Mouse (Mus musculus): ENCODE measurements around the gene Gpatch2. TPM values are rescaled to one million over a fixed set of nuclear protein-coding genes. Genes with fewer than 3 reads are reported as not detected.

Gene Gpatch2
- polyA plus RNA-seq, 1 experiment from 2014 or later: 11.2 TPM

- 84% methylated on average over 9 of the region's 9 CpGs for WGBS
- no peak overlapping the region for H3K4me3 ChIP-seq (ENCODE audit: low read length)
These were observed 1.5 kb downstream of the Gpatch2 start for GRCm38 (mm10) chr1:187216620-187217410.

GRCm38 (mm10) chr1:187220756-187221155 lies 5.4 kb downstream of the Gpatch2 start:
- H3K9ac ChIP-seq (ENCODE audit: low read length): no peak overlapping the region
- WGBS: 73% methylated on average over 6 of the region's 6 CpGs
- H3K4me2 ChIP-seq (ENCODE audit: low read depth, low read length): no peak overlapping the region
- H3K27me3 ChIP-seq (ENCODE audit: control insufficient read depth, insufficient read depth, low read length): no peaks in the 10 kb centered on the region
- H3K9me3 ChIP-seq (replicated peaks; ENCODE audit: control insufficient read depth, low read length): no peaks in the 10 kb centered on the region
- peaks cover 5% of the 10 kb centered on the region; the same call in 1 of the 2 replicates for H3K36me3 ChIP-seq (ENCODE audit: control insufficient read depth, insufficient read depth)
- no peak overlapping the region for H3K4me3 ChIP-seq (ENCODE audit: low read length)
- H3K27ac ChIP-seq (ENCODE audit: low read length): no peak overlapping the region
- H3K4me1 ChIP-seq (ENCODE audit: control insufficient read depth, insufficient read depth, low read length): peaks cover 3% of the 10 kb centered on the region; the same call in 1 of the 2 replicates
- ATAC-seq (replicated peaks; ENCODE audit: extremely low read depth, insufficient read depth, low FRiP score): no peak

More at GRCm38 (mm10) chr1:187216620-187217410, 1.5 kb downstream of the Gpatch2 start:
- Histone ChIP-seq H3K9me3 (replicated peaks; ENCODE audit: control insufficient read depth, low read length) (no peaks in the 10 kb centered on the region), H3K4me2 (ENCODE audit: low read depth, low read length) (no peak overlapping the region), H3K27me3 (ENCODE audit: control insufficient read depth, insufficient read depth, low read length) (no peaks in the 10 kb centered on the region), H3K9ac (ENCODE audit: low read length) (no peak overlapping the region), H3K4me1 (ENCODE audit: control insufficient read depth, insufficient read depth, low read length) (peaks cover 3% of the 10 kb centered on the region; the same call in 1 of the 2 replicates), H3K36me3 (ENCODE audit: control insufficient read depth, insufficient read depth) (no peaks in the 10 kb centered on the region), H3K27ac (ENCODE audit: low read length) (no peak overlapping the region)
- no peak for ATAC-seq (replicated peaks; ENCODE audit: extremely low read depth, insufficient read depth, low FRiP score)

DNA sequence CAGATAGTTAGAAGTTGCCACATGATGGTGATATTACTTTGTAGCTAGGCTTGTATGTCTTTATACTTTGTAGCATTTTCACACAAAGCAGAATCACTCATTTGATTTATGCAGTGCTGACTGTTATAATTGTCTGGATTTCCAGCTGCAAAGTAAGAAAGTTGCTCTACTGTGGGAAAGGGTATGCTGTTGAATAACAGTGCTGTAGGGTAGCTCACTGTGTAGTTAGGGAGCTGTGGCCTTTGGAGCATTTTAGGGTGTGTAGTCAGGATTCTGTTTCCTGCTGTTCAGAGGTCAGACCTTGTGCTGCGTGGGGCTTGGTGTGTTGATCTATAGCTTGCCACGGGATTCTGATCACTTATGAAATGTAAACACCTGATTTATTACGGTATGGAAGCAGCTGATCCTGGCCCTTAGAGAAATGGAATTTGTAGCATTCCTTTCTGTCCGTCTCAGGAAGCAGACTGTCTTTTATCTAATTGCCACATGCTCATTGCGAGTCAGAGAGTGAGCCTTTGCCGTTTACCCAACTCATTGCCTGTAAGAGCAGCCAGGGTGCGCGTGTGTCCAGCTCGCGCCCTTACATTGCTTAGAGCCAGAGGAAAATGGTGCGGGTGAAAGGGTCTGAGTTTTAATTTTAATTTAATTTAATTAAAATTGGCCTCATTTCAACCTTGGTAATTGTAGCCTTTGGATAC lies 11.2 kb downstream of the Gpatch2 start:
- Histone ChIP-seq H3K27ac (ENCODE audit: low read length) (peak overlapping the region; percentile 49), H3K9ac (ENCODE audit: low read length) (no peak overlapping the region), H3K36me3 (ENCODE audit: control insufficient read depth, insufficient read depth) (peaks cover 8% of the 10 kb centered on the region; the same call in 1 of the 2 replicates), H3K27me3 (ENCODE audit: control insufficient read depth, insufficient read depth, low read length) (no peaks in the 10 kb centered on the region), H3K9me3 (replicated peaks; ENCODE audit: control insufficient read depth, low read length) (no peaks in the 10 kb centered on the region), H3K4me3 (ENCODE audit: low read length) (no peak overlapping the region), H3K4me1 (ENCODE audit: control insufficient read depth, insufficient read depth, low read length) (peaks cover 15% of the 10 kb centered on the region), H3K4me2 (ENCODE audit: low read depth, low read length) (peak overlapping the region; percentile 3; the same call in 1 of the 2 replicates)
- WGBS: 40% methylated on average over 11 of the region's 11 CpGs
- ATAC-seq (replicated peaks; ENCODE audit: extremely low read depth, insufficient read depth, low FRiP score): peak; percentile 55; the same call in 1 of the 2 replicates

GRCm38 (mm10) chr1:187228414-187229146 lies 13.3 kb downstream of the Gpatch2 start:
- Histone ChIP-seq H3K36me3 (ENCODE audit: control insufficient read depth, insufficient read depth) (peaks cover 13% of the 10 kb centered on the region; the same call in 1 of the 2 replicates), H3K4me1 (ENCODE audit: control insufficient read depth, insufficient read depth, low read length) (peaks cover 15% of the 10 kb centered on the region), H3K9me3 (replicated peaks; ENCODE audit: control insufficient read depth, low read length) (no peaks in the 10 kb centered on the region), H3K4me3 (ENCODE audit: low read length) (no peak overlapping the region), H3K4me2 (ENCODE audit: low read depth, low read length) (no peak overlapping the region), H3K27ac (ENCODE audit: low read length) (no peak overlapping the region), H3K9ac (ENCODE audit: low read length) (no peak overlapping the region), H3K27me3 (ENCODE audit: control insufficient read depth, insufficient read depth, low read length) (no peaks in the 10 kb centered on the region)
- WGBS: 76% methylated on average over 13 of the region's 13 CpGs
- no peak for ATAC-seq (replicated peaks; ENCODE audit: extremely low read depth, insufficient read depth, low FRiP score)

DNA sequence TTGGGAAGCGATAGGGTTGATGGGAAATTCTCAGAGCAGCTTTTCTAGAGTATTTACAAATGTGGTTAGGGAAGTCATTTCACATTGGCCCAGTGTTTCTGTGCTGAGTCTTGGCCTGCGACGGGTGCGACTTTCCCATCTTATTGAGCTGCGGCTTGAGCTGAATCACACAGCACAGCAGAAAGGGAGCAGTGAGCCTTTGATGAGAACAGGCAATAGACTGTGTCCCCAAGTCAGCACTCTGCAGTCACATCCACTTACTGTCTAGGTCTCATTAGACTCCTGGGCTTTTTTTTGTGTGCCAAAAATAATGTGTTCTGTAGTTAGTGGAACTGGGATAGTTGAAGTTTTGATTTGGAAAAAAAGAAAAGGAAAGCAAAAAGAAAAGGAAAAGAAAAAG lies 14.9 kb downstream of the Gpatch2 start:
- no peak for ATAC-seq (replicated peaks; ENCODE audit: extremely low read depth, insufficient read depth, low FRiP score)
- Histone ChIP-seq H3K9ac (ENCODE audit: low read length) (no peak overlapping the region), H3K27me3 (ENCODE audit: control insufficient read depth, insufficient read depth, low read length) (no peaks in the 10 kb centered on the region), H3K4me1 (ENCODE audit: control insufficient read depth, insufficient read depth, low read length) (peaks cover 15% of the 10 kb centered on the region), H3K4me3 (ENCODE audit: low read length) (no peak overlapping the region), H3K27ac (ENCODE audit: low read length) (no peak overlapping the region), H3K36me3 (ENCODE audit: control insufficient read depth, insufficient read depth) (peaks cover 19% of the 10 kb centered on the region; the same call in 1 of the 2 replicates), H3K4me2 (ENCODE audit: low read depth, low read length) (no peak overlapping the region), H3K9me3 (replicated peaks; ENCODE audit: control insufficient read depth, low read length) (no peaks in the 10 kb centered on the region)
- 82% methylated on average over 5 of the region's 5 CpGs for WGBS

DNA sequence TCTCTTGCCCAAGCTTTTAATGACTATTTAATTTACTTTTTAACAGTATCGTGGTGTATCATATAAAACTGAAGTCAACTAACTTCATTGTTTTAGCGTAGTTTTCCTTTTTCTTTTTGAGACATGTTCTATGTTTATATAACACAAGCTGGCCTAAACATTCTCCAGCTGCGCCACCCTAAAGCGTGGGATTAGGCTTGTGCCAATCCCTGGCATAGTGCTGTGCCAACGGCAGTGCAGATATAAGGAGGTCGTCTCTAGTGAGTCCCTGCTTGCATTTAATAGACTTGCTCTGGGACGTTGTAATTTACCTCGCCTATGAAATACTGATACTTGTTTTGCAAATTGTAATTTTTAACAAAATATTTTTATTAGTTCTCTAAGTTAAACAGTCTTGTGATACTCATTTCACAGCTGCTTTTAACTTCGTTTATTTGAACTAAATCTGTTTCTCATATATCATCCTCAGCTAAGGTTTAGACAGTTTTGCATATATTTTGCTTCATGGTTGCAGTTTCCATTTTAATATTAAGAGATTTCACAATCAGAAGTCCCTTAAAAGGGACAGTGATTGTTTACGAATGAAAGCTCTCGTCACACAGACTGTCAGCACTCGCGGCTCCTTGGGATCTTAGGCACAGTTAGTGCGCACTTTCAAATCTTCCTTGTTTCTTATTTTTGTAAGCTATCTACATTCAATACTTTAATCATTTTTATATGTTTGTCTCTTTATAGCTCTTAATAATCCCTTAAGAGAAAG lies 17.1 kb downstream of the Gpatch2 start:
- 87% methylated on average over 14 of the region's 14 CpGs for WGBS

DNA sequence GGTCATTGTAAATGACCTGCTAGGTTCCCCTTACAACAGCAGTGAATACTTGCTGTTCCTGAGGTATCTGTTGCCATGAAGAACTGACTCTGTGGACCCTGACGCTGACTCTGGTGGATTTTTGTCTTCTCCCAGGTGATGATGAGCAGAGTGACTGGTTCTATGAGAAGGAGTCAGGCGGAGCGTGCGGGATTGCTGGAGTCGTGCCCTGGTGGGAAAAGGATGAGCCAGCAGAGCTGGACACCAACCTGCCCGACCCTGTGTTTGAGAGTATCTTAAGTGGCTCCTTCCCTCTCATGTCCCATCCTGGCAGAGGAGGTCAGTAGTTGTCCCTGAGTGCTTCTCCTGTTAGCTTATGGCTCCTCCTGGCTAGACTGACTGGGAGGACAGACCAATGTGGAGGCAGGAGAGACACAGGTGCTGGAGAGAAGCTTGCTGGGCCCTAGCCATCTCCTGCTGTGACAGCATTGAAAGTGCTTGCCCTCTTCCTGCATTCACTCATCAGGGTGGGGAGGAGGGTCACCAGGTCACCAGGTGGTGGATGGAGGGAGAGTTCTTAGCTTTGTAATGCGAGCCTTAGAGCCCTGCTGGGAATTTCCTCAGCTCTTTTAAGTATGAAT lies 17.8 kb downstream of the Gpatch2 start:
- Histone ChIP-seq H3K27me3 (ENCODE audit: control insufficient read depth, insufficient read depth, low read length) (no peaks in the 10 kb centered on the region), H3K4me3 (ENCODE audit: low read length) (no peak overlapping the region), H3K36me3 (ENCODE audit: control insufficient read depth, insufficient read depth) (peaks cover 14% of the 10 kb centered on the region; the same call in 1 of the 2 replicates), H3K9me3 (replicated peaks; ENCODE audit: control insufficient read depth, low read length) (no peaks in the 10 kb centered on the region), H3K9ac (ENCODE audit: low read length) (no peak overlapping the region), H3K4me2 (ENCODE audit: low read depth, low read length) (no peak overlapping the region), H3K27ac (ENCODE audit: low read length) (no peak overlapping the region), H3K4me1 (ENCODE audit: control insufficient read depth, insufficient read depth, low read length) (peaks cover under 1% of the 10 kb centered on the region; the same call in 1 of the 2 replicates)
- WGBS: 68% methylated on average over 7 of the region's 7 CpGs
- ATAC-seq (replicated peaks; ENCODE audit: extremely low read depth, insufficient read depth, low FRiP score): no peak

More for the DNA sequence above, 17.1 kb downstream of the Gpatch2 start:
- H3K36me3 ChIP-seq (ENCODE audit: control insufficient read depth, insufficient read depth): peaks cover 14% of the 10 kb centered on the region; the same call in 1 of the 2 replicates
- no peak overlapping the region for H3K4me3 ChIP-seq (ENCODE audit: low read length)
- ATAC-seq (replicated peaks; ENCODE audit: extremely low read depth, insufficient read depth, low FRiP score): no peak
- no peaks in the 10 kb centered on the region for H3K9me3 ChIP-seq (replicated peaks; ENCODE audit: control insufficient read depth, low read length)
- H3K27ac ChIP-seq (ENCODE audit: low read length): no peak overlapping the region
- H3K4me2 ChIP-seq (ENCODE audit: low read depth, low read length): no peak overlapping the region
- no peak overlapping the region for H3K9ac ChIP-seq (ENCODE audit: low read length)
- peaks cover 7% of the 10 kb centered on the region for H3K4me1 ChIP-seq (ENCODE audit: control insufficient read depth, insufficient read depth, low read length)
- no peaks in the 10 kb centered on the region for H3K27me3 ChIP-seq (ENCODE audit: control insufficient read depth, insufficient read depth, low read length)

- Histone ChIP-seq H3K4me1 (ENCODE audit: control insufficient read depth, insufficient read depth, low read length) (no peaks in the 10 kb centered on the region; the same call in 1 of the 2 replicates), H3K4me3 (ENCODE audit: low read length) (no peak overlapping the region), H3K27me3 (ENCODE audit: control insufficient read depth, insufficient read depth, low read length) (no peaks in the 10 kb centered on the region), H3K9ac (ENCODE audit: low read length) (no peak overlapping the region), H3K9me3 (replicated peaks; ENCODE audit: control insufficient read depth, low read length) (no peaks in the 10 kb centered on the region), H3K4me2 (ENCODE audit: low read depth, low read length) (no peak overlapping the region), H3K27ac (ENCODE audit: low read length) (no peak overlapping the region), H3K36me3 (ENCODE audit: control insufficient read depth, insufficient read depth) (peaks cover 12% of the 10 kb centered on the region; the same call in 1 of the 2 replicates)
- ATAC-seq (replicated peaks; ENCODE audit: extremely low read depth, insufficient read depth, low FRiP score): no peak
- 90% methylated on average over 3 of the region's 3 CpGs for WGBS
These were observed 19.9 kb downstream of the Gpatch2 start for GRCm38 (mm10) chr1:187235161-187235560.

Data from heart, embryonic 16.5 days (tissue).